Mouse (Mus musculus) embryonic stem cell, embryonic (primary cell): ENCODE measurements at regions not wholly inside any gene's neighbourhood (a gene's known extent, or its start where the extent isn't known, plus 50 kb on each side); places are given as distances from the start of the nearest gene placed in this dataset.

Experiments used
- CTCF ChIA-PET, 4 experiments: fragments of 300-600 bp in 2 of 4; fragments of 350-600 bp in 2 of 4; sonication (Branson Sonifier 250); formaldehyde crosslinking; loops; one replicate each; lab custom pipeline; 2022; ENCODE audit warnings: inconsistent platforms in 2 of 4; lab: Charles Lee
- POLR2A ChIA-PET, 4 experiments: fragments of 300-600 bp in 2 of 4; fragments of 350-600 bp in 2 of 4; sonication (Branson Sonifier 250); formaldehyde crosslinking; loops; one replicate each; lab custom pipeline; 2022; ENCODE audit warnings: antibody characterized with exemption in 4 of 4, inconsistent platforms in 1 of 4; lab: Charles Lee

DNA sequence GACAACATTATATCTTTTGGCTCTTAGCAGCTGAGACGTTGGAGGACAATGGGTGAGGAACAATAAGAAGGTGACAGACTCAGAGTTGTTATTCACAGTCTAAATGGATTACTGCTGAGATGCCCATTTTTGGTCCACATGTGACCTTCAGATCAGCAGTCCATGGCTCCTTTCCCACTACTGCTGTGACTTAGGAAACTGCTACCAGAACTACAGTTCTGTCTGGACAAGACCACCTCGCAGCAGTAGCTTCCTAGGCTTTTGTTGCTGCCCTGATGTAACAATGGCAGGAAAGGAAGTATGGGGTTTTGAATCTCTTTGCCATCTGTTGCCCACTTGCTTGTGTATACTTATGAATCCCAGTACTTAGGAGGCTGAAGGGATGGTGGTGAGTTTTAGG lies 135.6 kb upstream of the Pls3 start:
- POLR2A ChIA-PET = interaction anchor here in 1 of 4 experiments (0.6 kb wide), 1 partner anchor 38 kb away, joined by 10 read pairs; no protein-coding TSS in a partner anchor
- CTCF ChIA-PET = no interaction called here

DNA sequence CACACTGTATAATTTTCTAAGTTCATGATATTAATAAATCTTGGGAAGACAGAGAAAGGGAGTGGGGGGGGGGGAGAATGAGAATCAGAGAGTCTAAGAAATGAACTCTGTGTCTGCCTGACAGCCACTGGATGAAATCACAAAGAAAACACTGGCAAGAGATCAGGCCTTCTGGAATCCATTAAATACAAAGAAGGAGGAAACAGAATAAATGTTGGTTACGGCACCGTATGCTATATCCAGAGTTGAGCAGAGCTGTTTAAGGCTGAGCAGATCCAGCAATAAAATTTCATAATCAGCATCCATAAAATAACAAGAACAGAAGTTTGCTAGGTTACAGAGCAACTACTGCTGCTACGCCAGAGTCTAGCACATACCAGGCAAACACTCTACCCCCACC lies 103.6 kb upstream of the Pls3 start:
- ChIA-PET CTCF (no interaction called here), POLR2A (no interaction called here)

- POLR2A ChIA-PET = no interaction called here
- CTCF ChIA-PET = no interaction called here
Measured at GRCm38 (mm10) chrX:75974671-75975070, 99.7 kb upstream of the Pls3 start.

DNA sequence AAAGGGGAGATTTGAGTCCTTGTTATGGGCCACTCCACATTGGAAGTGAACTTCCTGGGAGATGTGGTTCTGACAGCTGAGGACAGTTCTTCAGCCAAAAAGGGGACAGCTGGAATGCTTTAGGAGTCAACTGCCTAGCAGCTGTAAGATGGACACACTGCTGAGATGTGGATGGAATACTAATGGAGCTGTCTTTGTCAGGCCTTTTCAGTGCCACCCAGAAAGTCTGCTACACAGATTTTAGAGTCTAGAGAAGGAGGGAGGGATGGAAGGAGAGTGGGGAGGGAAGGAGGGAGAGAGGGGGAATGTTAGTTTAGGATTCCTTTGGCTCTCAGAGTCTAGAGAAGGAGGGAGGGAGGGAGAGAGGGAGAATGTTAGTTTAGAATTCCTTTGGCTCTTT lies 74.7 kb upstream of the Pls3 start:
- ChIA-PET CTCF (no interaction called here), POLR2A (no interaction called here)

- POLR2A ChIA-PET = no interaction called here
- CTCF ChIA-PET = no interaction called here
Measured at GRCm38 (mm10) chrX:75928903-75929302, 53.9 kb upstream of the Pls3 start.
